Mouse (Mus musculus) G1E (cell line): ENCODE results near the gene Pigs.

Experiments
- CTCF ChIP-seq: IDR thresholded peaks from 2 replicates; pipeline ENCODE4 v1.5.1; 2012; ENCODE audit warnings: low read depth, low read length, inconsistent platforms, mixed read lengths
- GATA1 ChIP-seq: IDR thresholded peaks from 2 replicates; pipeline ENCODE4 v1.6.1; 2012; ENCODE audit warnings: borderline replicate concordance, low read length, inconsistent platforms, mixed read lengths
- POLR2AphosphoS5 ChIP-seq: IDR thresholded peaks from 2 replicates; pipeline ENCODE4 v1.6.1; 2012; ENCODE audit warnings: low read depth, low read length, inconsistent platforms; ENCODE audit not compliant: insufficient replicate concordance

GRCm38 (mm10) chr11:78367456-78368225 lies 39.4 kb downstream of the Pigs start:
- TF ChIP-seq POLR2AphosphoS5 (no peak), CTCF (no peak), GATA1 (no peak)
